Mouse (Mus musculus): ENCODE measurements at regions not wholly inside any gene's neighbourhood (a gene's known extent, or its start where the extent isn't known, plus 50 kb on each side); places are given as distances from the start of the nearest gene placed in this dataset.

DNA sequence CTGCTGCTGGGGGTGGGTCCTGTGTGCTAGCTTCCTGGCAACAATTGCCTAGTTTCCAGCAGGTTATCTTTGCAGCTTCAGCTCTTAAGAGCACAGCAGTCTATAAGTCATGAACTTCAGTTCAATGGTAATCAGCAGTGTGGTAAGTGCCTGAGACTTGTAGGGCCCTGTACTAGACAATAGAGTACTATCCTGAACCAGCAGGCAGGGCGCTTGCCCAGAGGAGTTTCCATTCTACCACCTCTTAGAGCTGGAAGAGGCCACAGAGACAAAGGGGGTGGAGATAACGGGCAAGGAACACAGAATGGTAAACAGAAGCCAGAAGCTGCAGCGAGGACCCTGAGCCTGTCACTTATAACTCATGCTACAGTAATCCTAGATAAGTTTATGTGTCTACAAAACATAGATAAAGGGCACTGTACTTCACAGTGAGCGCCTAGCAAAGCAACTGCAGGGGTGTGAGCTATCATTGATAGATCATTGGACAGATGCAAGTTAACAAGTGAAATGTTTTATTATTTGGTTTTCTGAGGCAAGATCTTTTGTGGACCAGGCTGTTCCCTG, 79.7 kb upstream of the Bcl6 start:
- in situ Hi-C loops (cut with MboI; ENCODE audit: low sequenced_read_pairs), result no loop called here

DNA sequence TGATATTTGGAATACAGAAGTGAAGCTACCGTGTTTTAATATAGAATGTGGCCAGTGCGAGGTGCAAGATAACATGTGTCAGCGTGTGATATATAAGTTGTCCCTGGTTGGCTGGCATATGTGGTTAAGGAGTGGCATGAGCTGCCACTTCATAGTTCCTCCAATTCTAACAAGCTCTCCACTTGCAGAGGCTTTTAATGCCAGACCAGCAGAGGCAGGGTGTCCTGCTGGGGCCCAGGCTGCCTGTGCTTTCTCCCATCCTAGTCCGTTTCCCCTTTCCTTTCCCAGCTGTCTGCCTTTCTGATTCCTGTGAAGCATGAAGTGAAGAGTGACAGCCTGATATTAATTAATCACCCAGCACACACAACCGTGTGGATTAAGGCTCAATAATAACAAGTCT, 73.7 kb upstream of the Bcl6 start:
- in situ Hi-C loops (cut with MboI; ENCODE audit: low sequenced_read_pairs), result no loop called here

GRCm38 (mm10) chr16:24061496-24061895, 72.8 kb upstream of the Bcl6 start:
- in situ Hi-C loops (cut with MboI; ENCODE audit: low sequenced_read_pairs), result no loop called here

- in situ Hi-C loops (cut with MboI; ENCODE audit: low sequenced_read_pairs), result no loop called here
Observed at GRCm38 (mm10) chr16:24059090-24059600, 70.5 kb upstream of the Bcl6 start.

GRCm38 (mm10) chr16:24056885-24057531, 68.4 kb upstream of the Bcl6 start:
- in situ Hi-C loops (cut with MboI; ENCODE audit: low sequenced_read_pairs), result no loop called here

DNA sequence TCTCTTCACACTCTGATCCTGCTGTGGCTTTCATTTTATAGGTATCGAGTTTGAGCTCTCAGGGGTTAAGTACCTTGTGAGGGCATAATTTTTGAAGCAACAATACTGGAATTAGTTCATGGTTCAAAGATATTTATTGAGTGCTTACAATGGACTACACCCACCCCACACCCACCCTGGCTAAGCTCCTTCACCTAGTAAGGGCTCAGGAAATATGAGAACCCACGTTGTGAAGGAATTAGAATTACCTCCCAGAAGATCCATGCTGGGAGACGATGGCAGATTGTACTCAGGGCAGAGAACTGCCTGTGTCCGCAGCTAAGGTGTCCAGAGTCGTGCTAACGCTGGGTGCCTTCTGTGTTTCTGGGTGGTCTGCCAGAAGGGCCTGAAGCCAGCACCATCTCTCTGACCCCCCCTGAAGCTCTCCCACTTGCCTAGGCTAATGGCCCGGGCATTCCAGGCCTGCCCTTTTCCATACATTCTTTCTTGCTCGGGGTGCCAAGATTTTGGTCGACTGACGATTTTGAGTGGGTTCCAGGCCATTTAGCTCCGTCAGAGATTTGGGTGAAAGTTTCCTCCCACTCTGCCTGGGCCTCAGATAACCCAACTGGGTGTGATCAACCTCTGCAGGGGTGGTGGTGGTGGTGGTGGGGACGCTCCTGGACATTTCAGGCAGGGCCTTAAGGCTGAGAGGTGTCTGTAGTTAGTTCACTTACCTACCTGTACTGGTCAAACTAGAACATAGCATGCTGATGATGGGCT, 67.7 kb upstream of the Bcl6 start:
- in situ Hi-C loops (cut with MboI; ENCODE audit: low sequenced_read_pairs), result no loop called here

DNA sequence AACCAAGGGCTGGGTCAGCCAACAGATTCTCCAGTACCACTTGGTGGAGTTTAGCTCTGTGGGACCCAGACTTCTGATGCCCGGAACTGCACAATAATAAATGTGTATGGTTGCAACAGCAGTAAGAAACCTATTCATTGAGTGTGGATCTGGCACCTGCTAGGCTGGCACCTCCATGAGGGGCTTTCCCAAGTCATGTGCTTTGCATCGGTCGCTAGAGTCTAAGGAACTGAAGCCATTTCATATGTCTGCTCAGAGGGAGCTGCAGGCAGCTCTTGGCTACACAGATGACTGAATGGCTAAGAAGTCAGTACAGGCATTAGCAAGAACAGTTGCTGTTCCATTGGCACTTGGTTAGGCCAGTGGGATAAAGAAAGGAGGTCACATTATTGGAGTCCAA, 65.6 kb upstream of the Bcl6 start:
- in situ Hi-C loops (cut with MboI; ENCODE audit: low sequenced_read_pairs), result no loop called here

DNA sequence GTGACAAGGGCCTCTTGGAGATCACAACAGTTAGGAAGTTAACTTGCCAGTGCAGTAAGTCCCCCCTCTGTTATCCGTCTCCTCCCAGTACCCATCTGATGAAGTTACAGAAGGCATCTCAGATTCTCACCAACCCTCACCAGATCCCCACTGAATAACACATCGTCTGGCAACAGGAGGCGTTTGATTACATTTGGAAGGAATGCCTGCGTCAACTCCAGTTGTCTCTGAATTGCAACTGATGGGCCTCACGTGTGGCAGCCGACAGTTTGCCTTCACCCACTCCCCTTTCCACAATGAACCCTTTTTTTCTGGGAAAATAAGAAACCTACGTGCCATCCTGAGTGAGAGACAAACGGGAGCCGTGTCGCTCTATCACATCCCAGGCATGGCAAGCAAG, 64.8 kb upstream of the Bcl6 start:
- in situ Hi-C loops (cut with MboI; ENCODE audit: low sequenced_read_pairs), result no loop called here

DNA sequence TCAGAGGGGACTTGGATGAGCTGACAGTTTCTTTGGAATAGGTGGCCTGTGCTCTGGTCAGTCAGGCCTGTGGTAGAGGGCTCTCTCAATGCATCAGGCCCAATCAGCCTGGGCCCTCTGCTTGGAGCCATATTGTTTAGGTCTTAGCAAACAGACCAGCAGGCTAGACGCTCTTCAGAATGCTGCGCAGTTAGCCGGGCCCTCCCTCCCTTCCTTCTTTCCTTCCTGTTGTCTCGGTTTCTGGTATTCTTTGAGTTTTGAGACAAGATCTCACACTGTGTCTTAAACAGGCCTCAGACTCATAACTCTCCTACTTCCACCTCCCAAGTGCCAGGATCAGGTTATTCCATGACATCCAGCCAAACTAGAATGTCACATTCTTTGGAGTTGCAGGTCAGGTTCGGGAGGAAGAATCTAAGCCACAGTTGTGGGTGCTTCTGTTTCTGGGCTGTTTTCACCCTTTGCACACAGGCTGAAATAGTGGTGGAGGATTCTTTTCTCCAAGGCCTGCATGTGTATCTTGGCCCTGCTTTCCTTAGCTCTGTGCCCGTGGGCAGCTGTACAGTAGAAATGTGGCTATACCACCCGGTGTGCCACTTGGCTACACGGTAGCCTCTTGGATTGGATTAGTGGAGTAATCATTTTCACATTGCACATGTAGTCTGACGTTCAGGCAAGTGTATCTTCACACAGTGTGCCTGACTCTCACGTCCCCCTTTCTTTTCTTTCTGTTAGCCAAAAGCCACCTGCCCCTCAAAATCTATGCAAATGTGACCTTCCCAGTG, 62.4 kb upstream of the Bcl6 start:
- in situ Hi-C loops (cut with MboI; ENCODE audit: low sequenced_read_pairs), result no loop called here

- in situ Hi-C loops (cut with MboI; ENCODE audit: low sequenced_read_pairs), result no loop called here
Observed at GRCm38 (mm10) chr16:24043779-24044178, 55.1 kb upstream of the Bcl6 start.

DNA sequence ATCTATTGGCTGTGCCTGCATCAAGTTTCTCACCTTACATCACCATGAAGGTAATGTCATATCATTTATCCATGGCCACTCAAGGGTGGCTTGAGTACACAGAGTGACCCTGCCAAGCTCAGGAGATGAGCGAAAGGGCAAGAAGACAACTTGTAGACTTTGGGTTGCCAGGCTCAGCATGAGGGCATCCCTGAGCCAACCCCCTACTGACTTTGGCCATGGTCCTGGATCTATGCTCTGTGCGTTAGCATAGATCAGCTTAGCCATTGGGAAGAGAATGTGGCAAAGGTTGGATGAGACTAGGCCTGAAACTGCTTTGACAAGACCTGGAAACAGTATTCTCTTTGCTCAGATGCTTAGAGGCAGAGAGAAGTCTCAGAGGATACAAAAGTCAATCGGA, 54.3 kb upstream of the Bcl6 start:
- in situ Hi-C loops (cut with MboI; ENCODE audit: low sequenced_read_pairs), result no loop called here

DNA sequence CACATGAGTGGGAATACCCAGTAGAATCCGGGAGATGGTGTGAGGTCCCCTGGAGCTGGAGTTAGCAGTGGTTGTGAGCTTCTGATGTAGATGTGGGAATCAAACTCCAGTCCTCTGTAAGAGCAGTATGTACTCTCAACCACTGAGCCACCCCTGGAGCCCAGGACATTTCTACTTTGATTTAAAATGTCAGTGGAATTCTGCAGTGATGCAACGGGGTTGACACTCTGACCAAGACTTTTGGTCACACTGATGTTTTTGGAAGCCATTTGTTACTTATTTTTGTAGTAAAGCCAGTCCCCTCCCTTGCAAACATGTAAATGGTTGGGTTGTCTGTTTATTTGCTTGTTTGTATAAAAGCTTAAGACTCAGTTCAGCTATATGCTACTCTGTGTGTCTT, 53.6 kb upstream of the Bcl6 start:
- in situ Hi-C loops (cut with MboI; ENCODE audit: low sequenced_read_pairs), result no loop called here

GRCm38 (mm10) chr16:24041403-24041802, 52.8 kb upstream of the Bcl6 start:
- in situ Hi-C loops (cut with MboI; ENCODE audit: low sequenced_read_pairs), result no loop called here

GRCm38 (mm10) chr16:24039765-24040164, 51.1 kb upstream of the Bcl6 start:
- in situ Hi-C loops (cut with MboI; ENCODE audit: low sequenced_read_pairs), result no loop called here

Data from CH12F3 (cell line).